Mouse (Mus musculus) cerebellum, postnatal 25 days (tissue): ENCODE measurements around the gene Cadm1.
A peak's percentile ranks its signal among the peaks of the same experiment; 100 is the strongest.

Experiments used
- DNase-seq, 2 experiments: peaks; one replicate each; pipeline ENCODE4 v3.0.0; 2021; ENCODE audit warnings: mixed read lengths in 2 of 2

The Cadm1 gene

DNA sequence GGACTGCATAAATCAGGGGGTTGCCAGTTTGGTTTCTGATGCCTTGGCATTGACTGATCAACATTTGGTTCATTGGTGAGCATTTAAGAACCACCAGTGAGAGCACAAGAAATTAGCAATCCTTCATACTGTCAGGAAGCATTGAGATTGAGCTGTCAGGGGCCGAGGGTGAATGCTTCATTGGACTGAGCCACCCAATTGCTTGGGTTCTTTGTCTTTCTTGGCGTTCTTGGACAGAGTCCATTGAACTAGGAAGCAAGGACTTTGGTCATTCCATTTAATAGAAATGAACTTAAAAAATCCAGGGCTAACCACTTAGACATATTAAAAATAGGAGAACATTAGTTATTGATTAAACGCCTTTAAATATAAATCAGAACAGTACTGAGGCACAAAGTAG lies 214.9 kb downstream of the Cadm1 start:
- DNase-seq: no peak

DNA sequence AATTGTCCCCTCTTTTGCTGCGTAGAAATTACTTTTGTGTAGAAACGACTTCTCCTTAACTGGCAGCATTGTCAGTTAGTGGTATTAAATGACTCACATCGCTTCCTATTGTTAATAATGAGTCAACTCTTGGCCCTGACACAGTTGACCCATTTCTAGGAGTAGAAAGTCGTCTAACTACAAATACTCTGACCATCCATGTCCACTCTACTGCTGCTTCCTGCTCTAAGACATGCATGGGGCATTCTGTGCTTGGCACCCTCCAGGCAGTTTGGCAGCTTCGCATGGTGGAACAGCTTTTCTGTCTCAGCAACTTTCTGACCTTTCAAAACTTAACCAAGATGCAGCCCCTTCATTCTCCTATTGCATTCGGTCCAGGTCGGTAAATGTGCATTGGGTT lies 215.7 kb downstream of the Cadm1 start:
- DNase-seq: peak; percentile 45 to 54

- no peak for DNase-seq
Observed at GRCm38 (mm10) chr9:47749160-47749559, 219.2 kb downstream of the Cadm1 start.

GRCm38 (mm10) chr9:47752516-47752915 lies 222.5 kb downstream of the Cadm1 start:
- no peak for DNase-seq

DNA sequence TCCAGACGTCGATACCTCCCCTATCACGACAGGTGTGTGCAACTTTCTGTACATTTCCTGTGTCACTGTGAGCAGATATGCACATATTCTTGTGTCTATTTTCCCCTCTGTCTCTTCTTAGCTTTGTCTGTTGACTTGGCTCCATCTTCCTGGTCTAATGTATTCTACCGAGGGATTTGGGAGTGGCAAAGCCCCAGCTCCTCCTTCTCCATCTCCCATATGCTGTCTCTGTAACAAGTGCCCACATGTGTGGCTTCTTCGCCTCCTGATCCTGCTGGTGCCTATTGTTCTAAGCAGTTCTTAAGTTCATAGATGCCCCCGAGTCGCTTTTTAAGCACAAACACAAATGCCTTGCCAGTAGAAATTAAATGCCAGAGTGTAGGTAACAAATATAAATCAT lies 223.2 kb downstream of the Cadm1 start:
- no peak for DNase-seq

DNA sequence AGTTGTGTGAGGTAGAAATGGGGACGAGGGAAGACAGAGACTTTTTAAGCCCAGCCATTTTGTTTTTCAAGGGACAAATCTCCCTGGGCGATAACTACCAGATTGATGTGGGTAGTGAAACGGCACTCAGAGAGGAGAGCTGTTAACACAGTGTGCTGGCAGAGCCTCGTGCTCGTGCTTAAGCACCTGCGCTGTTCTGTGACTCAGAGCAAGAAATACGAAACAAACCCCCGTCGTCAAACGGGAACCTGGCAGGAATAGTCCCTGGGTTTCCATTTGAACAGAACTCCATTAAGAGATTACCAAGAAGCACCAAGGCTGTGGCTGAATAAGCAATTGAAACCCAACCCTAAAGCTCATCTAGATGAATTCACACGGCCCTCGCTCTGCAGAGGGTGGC lies 225.1 kb downstream of the Cadm1 start:
- DNase-seq: peak; percentile 51 to 56

- DNase-seq: no peak
Observed at GRCm38 (mm10) chr9:47757798-47758197, 227.8 kb downstream of the Cadm1 start.

GRCm38 (mm10) chr9:47758320-47758719 lies 228.3 kb downstream of the Cadm1 start:
- DNase-seq: no peak

- peak; percentile 41 to 47 for DNase-seq
Observed at GRCm38 (mm10) chr9:47759807-47760206, 229.8 kb downstream of the Cadm1 start.

DNA sequence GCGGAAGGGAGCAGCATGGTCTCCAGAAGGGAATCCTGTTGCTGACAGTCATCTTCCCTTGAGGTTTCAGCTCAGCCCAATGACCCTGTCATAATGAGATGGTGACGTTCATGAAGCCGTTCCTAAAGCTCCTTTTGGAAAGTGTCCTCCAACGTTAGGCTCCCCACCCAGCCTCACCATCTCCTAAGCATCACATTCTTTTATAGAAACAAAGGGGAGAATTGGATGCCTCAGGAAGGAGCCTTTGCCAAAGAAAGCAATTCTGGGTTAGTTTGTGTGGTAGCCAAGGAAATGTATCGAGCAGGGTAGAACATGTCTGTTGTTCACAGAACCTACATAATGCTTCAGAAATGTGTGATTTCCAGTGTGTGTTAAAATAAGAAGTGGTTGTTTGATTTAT lies 231.6 kb downstream of the Cadm1 start:
- no peak for DNase-seq

GRCm38 (mm10) chr9:47762913-47763312 lies 232.9 kb downstream of the Cadm1 start:
- DNase-seq: no peak

DNA sequence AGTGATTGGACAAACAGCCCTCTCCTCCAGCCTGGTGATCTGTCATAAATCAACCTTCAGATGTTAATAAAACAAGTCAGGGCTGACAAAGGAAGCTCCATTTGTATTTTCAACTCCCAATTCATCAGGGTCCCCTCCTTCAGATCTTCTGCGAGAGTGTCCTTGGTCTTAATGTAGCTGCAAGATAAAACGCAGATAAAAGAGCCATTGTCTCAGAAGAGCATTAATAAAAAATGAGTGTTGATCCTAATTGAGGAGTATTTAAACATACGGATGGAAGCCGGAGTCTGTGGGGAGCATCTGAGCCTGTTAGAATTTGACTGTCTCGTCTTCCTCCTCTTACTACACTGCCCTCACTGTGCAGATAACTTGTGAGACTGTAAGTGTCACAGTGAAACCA lies 234.9 kb downstream of the Cadm1 start:
- no peak for DNase-seq

GRCm38 (mm10) chr9:47765323-47765722 lies 235.3 kb downstream of the Cadm1 start:
- DNase-seq: no peak

- DNase-seq: no peak
Observed at GRCm38 (mm10) chr9:47766342-47766741, 236.4 kb downstream of the Cadm1 start.

GRCm38 (mm10) chr9:47770836-47771235 lies 240.9 kb downstream of the Cadm1 start:
- DNase-seq: no peak

DNA sequence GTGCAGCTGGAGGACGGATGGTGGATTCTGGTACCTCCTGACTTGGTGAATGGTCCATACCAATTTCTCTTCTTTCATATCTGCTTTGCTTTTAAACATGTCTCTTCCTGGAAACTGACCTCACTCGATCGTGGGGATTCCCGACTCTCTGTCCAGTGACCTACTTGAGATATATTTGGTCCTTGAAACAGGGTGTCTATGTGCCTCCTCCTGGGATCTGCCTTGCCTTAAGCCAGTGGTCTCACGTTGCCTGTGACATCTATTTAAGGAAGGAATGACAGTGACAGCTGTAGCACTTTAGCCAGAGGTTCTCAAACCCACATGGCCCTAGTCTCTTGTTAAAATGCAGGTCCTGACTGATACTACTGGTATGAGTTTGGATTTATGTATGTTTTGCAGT lies 242.0 kb downstream of the Cadm1 start:
- no peak for DNase-seq

GRCm38 (mm10) chr9:47772750-47773149 lies 242.8 kb downstream of the Cadm1 start:
- no peak for DNase-seq

GRCm38 (mm10) chr9:47776941-47777919 lies 247.3 kb downstream of the Cadm1 start:
- DNase-seq: no peak

GRCm38 (mm10) chr9:47778438-47778837 lies 248.5 kb downstream of the Cadm1 start:
- DNase-seq: no peak

DNA sequence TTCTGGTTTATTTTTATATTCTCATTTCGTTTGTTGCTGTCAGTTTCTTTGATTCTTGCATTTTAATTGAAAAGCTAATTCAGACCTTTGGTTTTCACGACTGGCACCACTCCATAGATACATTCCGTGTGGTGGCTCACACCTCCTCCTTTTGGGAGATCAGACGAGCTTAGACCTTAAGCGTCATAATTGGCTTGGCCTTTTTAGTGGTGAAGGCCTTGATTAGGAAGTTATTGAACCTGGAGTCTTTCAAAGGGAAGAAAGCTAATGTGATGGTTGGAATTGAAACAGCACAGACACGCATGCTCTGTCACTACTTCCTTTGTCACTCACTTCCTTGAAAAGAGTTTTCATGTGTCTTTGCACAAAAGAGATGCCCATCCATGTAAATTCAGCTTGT lies 249.3 kb downstream of the Cadm1 start:
- no peak for DNase-seq

GRCm38 (mm10) chr9:47786642-47787041 lies 256.7 kb downstream of the Cadm1 start:
- DNase-seq: no peak

DNA sequence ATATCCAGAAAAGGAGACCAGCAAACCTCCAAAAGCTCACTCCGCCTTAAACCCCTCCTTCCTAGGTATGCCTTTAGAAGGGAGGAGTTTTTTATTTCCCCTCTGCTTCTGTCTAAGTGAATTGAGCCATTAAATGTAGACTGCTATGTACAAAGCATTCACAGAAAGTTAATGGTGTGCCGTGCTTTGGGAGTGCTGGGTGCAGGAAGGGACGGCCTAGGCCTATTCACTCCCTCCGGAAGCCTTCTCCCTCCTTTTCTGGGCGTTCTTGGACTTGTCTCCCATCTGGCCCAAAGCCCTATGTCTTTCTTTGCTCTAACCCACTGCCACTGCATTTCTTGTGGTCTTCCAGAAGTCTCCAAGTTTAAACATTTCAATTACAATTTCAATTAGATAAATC lies 268.5 kb downstream of the Cadm1 start:
- no peak for DNase-seq

DNA sequence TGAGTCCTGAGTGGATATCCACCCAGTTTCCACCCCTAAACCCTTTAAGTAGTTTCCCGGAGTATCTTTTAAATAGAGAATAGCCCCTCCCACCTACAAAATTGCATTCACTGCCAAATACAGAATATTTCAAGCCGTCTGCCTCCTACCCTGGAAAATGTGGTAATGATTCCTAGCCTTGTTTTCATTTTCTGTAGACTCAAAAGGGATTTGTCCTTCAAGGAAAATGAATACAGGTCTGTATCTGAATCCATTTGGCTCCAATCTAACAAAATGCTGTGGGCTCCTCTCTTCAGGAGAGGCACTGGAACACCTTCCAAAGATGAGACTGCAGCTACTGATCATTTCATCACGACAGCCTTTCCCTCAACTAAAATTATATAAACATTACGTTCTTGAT lies 271.3 kb downstream of the Cadm1 start:
- no peak for DNase-seq

- DNase-seq: no peak
Observed at GRCm38 (mm10) chr9:47802527-47802926, 272.6 kb downstream of the Cadm1 start.
